Mouse (Mus musculus): ENCODE results near the gene Fam241a. TPM values are rescaled to one million over a fixed set of nuclear protein-coding genes. Genes with fewer than 3 reads are reported as not detected.
A peak's percentile ranks its signal among the peaks of the same experiment; 100 is the strongest.

The Fam241a gene
- polyA plus RNA-seq, 1 experiment from 2014 or later, result 42.2 TPM

DNA sequence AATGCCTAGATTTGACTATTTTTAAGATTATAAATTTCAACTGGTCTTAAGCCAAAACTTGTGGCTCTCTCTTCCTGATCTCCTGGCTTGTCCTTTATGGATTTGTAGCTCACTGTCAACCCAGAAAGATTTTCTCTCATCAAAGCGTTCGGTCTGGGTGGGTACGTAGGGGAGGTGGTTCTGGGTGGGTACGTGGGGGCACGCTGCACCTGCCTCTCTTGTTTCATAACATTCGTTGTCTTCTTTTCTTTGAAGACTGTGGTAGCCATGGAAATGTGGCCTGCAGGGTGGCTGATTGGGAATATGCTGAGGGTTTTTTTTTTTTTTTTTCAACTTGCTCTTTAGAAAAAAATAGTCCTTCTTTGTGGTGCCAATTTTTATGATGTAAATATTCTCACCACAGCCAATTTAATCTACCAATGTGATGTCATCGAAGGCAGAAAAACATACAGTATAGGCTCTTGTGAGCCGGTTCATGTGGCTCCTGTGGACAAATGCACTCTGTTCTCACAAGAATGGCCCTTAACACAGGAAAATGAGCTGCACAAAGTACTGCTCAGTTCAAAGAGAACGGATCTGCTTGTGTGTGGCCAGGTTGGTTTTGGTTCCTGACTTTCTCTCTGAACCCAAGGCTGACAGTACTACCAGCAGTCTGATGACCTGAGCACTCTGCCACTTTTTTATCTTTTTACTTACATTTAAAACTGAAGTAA, 27.9 kb downstream of the Fam241a start:
- no peak overlapping the region for H3K9ac ChIP-seq (ENCODE audit: low read depth, low read length)
- H3K9me3 ChIP-seq (ENCODE audit: control insufficient read depth, low read length), result no peaks in the 10 kb centered on the region
- DNase-seq (ENCODE audit: low spot score) (peak; percentile 12), ATAC-seq (replicated peaks; ENCODE audit: low FRiP score) (no peak)
- no peaks in the 10 kb centered on the region for H3K27me3 ChIP-seq (replicated peaks; ENCODE audit: control insufficient read depth, insufficient read depth, low read length)
- 93% methylated on average over 9 of the region's 9 CpGs for WGBS
- no peak overlapping the region for H3K4me3 ChIP-seq (ENCODE audit: low read depth, low read length)
- H3K4me1 ChIP-seq (replicated peaks; ENCODE audit: control insufficient read depth, insufficient read depth, low read length), result 0 out of 2 replicates have a peak, but pooled peaks cover 2% of the 10 kb centered on the region
- H3K36me3 ChIP-seq (ENCODE audit: control insufficient read depth, insufficient read depth, low read length), result no peaks in the 10 kb centered on the region
- H3K4me2 ChIP-seq, result no peak overlapping the region
- H3K27ac ChIP-seq (ENCODE audit: low read depth, low read length), result no peak overlapping the region

DNA sequence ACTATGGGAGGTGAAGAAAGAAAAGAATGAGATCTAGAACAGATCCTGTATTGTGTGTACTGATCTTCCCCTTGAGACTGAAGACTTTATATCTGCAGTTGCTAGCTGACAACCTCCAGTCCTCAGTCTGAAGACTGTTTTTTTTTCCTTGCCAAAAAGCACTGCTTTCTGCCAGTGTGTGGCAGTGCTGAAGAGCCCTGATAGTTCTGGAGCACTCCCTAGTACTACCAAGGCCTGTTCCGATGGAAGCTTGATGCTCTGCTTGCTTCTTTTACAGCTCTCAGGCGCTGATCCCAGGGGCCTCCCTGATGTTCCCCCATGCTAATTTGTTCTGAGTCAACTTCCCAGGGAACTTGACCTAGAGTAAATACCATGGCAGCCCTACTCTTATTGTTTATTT, 31.9 kb downstream of the Fam241a start:
- H3K9ac ChIP-seq (ENCODE audit: low read depth, low read length), result no peak overlapping the region
- H3K4me1 ChIP-seq (replicated peaks; ENCODE audit: control insufficient read depth, insufficient read depth, low read length), result 0 out of 2 replicates have a peak, but pooled peaks cover 2% of the 10 kb centered on the region
- no peak for DNase-seq (ENCODE audit: low spot score)
- no peaks in the 10 kb centered on the region for H3K36me3 ChIP-seq (ENCODE audit: control insufficient read depth, insufficient read depth, low read length)
- H3K4me2 ChIP-seq, result no peak overlapping the region
- no peaks in the 10 kb centered on the region for H3K27me3 ChIP-seq (replicated peaks; ENCODE audit: control insufficient read depth, insufficient read depth, low read length)
- no peaks in the 10 kb centered on the region for H3K9me3 ChIP-seq (ENCODE audit: control insufficient read depth, low read length)
- H3K27ac ChIP-seq (ENCODE audit: low read depth, low read length), result no peak overlapping the region
- no peak overlapping the region for H3K4me3 ChIP-seq (ENCODE audit: low read depth, low read length)
- 52% methylated on average over 2 of the region's 2 CpGs for WGBS
- no peak for ATAC-seq (replicated peaks; ENCODE audit: low FRiP score)

GRCm38 (mm10) chr3:127863571-127863970, 32.6 kb downstream of the Fam241a start:
- no peak for ATAC-seq (replicated peaks; ENCODE audit: low FRiP score)
- WGBS, result 82% methylated on average over 3 of the region's 3 CpGs

GRCm38 (mm10) chr3:127862479-127862878, 33.6 kb downstream of the Fam241a start:
- H3K4me3 ChIP-seq (ENCODE audit: low read depth, low read length), result no peak overlapping the region
- no peaks in the 10 kb centered on the region for H3K27me3 ChIP-seq (replicated peaks; ENCODE audit: control insufficient read depth, insufficient read depth, low read length)
- no peak for DNase-seq (ENCODE audit: low spot score)
- H3K4me1 ChIP-seq (replicated peaks; ENCODE audit: control insufficient read depth, insufficient read depth, low read length), result 0 out of 2 replicates have a peak, but pooled peaks cover 2% of the 10 kb centered on the region
- ATAC-seq (replicated peaks; ENCODE audit: low FRiP score), result no peak
- no peak overlapping the region for H3K9ac ChIP-seq (ENCODE audit: low read depth, low read length)
- WGBS, result 53% methylated on average over 4 of the region's 4 CpGs
- H3K36me3 ChIP-seq (ENCODE audit: control insufficient read depth, insufficient read depth, low read length), result no peaks in the 10 kb centered on the region
- H3K27ac ChIP-seq (ENCODE audit: low read depth, low read length), result no peak overlapping the region
- no peaks in the 10 kb centered on the region for H3K9me3 ChIP-seq (ENCODE audit: control insufficient read depth, low read length)
- no peak overlapping the region for H3K4me2 ChIP-seq

More at GRCm38 (mm10) chr3:127863571-127863970, 32.6 kb downstream of the Fam241a start:
- no peaks in the 10 kb centered on the region for H3K9me3 ChIP-seq (ENCODE audit: control insufficient read depth, low read length)
- no peak for DNase-seq (ENCODE audit: low spot score)
- no peak overlapping the region for H3K4me3 ChIP-seq (ENCODE audit: low read depth, low read length)
- no peaks in the 10 kb centered on the region for H3K27me3 ChIP-seq (replicated peaks; ENCODE audit: control insufficient read depth, insufficient read depth, low read length)
- H3K9ac ChIP-seq (ENCODE audit: low read depth, low read length), result no peak overlapping the region
- H3K4me1 ChIP-seq (replicated peaks; ENCODE audit: control insufficient read depth, insufficient read depth, low read length), result 0 out of 2 replicates have a peak, but pooled peaks cover 2% of the 10 kb centered on the region
- H3K27ac ChIP-seq (ENCODE audit: low read depth, low read length), result no peak overlapping the region
- H3K4me2 ChIP-seq, result no peak overlapping the region
- H3K36me3 ChIP-seq (ENCODE audit: control insufficient read depth, insufficient read depth, low read length), result no peaks in the 10 kb centered on the region

DNA sequence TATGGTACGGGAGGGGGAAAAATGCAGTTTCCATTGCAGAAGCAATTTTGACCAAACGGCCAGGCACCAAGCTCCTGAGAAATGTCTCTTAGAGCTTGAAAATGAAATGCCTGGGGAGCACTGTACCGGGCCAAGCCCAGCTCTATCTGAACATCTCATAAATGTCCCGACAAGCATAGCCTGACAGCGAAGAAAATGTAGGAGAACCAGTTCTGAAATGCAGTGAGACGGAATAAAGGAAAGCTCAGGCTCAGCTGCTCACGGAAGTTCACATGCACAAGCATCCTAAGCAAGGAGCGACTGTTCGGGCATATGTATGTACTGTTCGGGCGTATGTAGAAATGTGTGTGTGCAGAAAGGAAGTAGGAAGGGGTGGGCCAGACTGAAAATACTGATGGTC, 34.8 kb downstream of the Fam241a start:
- DNase-seq (ENCODE audit: low spot score), result no peak
- WGBS, result 88% methylated on average over 11 of the region's 11 CpGs

DNA sequence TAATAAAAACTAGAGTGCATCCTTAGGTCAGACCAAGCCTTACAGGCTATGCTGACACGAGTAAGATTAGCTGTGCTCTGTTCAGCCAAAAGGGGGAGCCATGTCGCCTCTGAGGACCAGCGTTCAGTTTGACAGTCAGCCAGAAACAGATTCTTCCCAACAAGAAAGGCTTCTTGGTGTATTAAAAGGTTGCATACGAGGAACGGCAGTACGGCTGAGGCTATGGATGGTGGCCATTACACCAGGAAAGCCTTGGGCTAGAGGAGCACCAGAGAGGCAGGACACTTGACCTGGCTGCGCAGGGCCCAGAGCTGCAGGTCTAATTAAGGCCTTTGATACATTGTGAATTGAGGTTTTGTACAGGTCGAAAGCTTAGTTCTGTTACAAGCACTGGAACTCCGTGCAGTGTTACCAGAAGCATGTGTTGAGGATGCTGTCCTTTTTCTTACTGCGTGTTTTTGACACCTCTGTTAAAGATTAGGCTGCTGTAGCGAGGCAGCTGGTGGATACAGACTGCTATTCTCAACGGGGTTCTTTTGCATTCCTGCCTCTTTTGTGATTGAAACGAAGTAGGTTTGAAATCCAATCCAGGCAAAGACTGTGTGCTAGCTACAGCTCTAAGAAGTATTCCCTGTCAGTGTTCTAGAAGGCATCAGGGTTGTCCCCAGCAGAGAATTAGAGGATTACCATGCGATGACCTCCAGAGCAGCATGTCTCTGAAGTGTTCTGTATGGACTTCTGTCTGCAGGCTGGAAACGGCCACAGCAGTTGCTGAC, 42.5 kb downstream of the Fam241a start:
- Histone ChIP-seq H3K9ac (ENCODE audit: low read depth, low read length) (no peak overlapping the region), H3K4me2 (no peak overlapping the region), H3K4me3 (ENCODE audit: low read depth, low read length) (no peak overlapping the region), H3K27me3 (replicated peaks; ENCODE audit: control insufficient read depth, insufficient read depth, low read length) (no peaks in the 10 kb centered on the region), H3K4me1 (replicated peaks; ENCODE audit: control insufficient read depth, insufficient read depth, low read length) (peaks cover 16% of the 10 kb centered on the region), H3K9me3 (ENCODE audit: control insufficient read depth, low read length) (no peaks in the 10 kb centered on the region), H3K36me3 (ENCODE audit: control insufficient read depth, insufficient read depth, low read length) (no peaks in the 10 kb centered on the region), H3K27ac (ENCODE audit: low read depth, low read length) (no peak overlapping the region)
- 31% methylated on average over 15 of the region's 15 CpGs for WGBS
- ATAC-seq (replicated peaks; ENCODE audit: low FRiP score), result peak; percentile 64
- peak; percentile 71 for DNase-seq (ENCODE audit: low spot score)

More for the DNA sequence above, 34.8 kb downstream of the Fam241a start:
- Histone ChIP-seq H3K4me1 (replicated peaks; ENCODE audit: control insufficient read depth, insufficient read depth, low read length) (no peaks in the 10 kb centered on the region), H3K9ac (ENCODE audit: low read depth, low read length) (no peak overlapping the region), H3K9me3 (ENCODE audit: control insufficient read depth, low read length) (no peaks in the 10 kb centered on the region), H3K36me3 (ENCODE audit: control insufficient read depth, insufficient read depth, low read length) (no peaks in the 10 kb centered on the region), H3K4me3 (ENCODE audit: low read depth, low read length) (no peak overlapping the region), H3K27me3 (replicated peaks; ENCODE audit: control insufficient read depth, insufficient read depth, low read length) (no peaks in the 10 kb centered on the region), H3K4me2 (no peak overlapping the region), H3K27ac (ENCODE audit: low read depth, low read length) (no peak overlapping the region)
- ATAC-seq (replicated peaks; ENCODE audit: low FRiP score), result no peak

GRCm38 (mm10) chr3:127852722-127853121, 43.4 kb downstream of the Fam241a start:
- WGBS, result 81% methylated on average over 9 of the region's 9 CpGs
- peaks cover 20% of the 10 kb centered on the region for H3K4me1 ChIP-seq (replicated peaks; ENCODE audit: control insufficient read depth, insufficient read depth, low read length)
- no peak overlapping the region for H3K4me3 ChIP-seq (ENCODE audit: low read depth, low read length)
- H3K9ac ChIP-seq (ENCODE audit: low read depth, low read length), result no peak overlapping the region
- no peaks in the 10 kb centered on the region for H3K27me3 ChIP-seq (replicated peaks; ENCODE audit: control insufficient read depth, insufficient read depth, low read length)
- no peaks in the 10 kb centered on the region for H3K36me3 ChIP-seq (ENCODE audit: control insufficient read depth, insufficient read depth, low read length)
- H3K9me3 ChIP-seq (ENCODE audit: control insufficient read depth, low read length), result no peaks in the 10 kb centered on the region
- H3K27ac ChIP-seq (ENCODE audit: low read depth, low read length), result no peak overlapping the region
- no peak for ATAC-seq (replicated peaks; ENCODE audit: low FRiP score)
- DNase-seq (ENCODE audit: low spot score), result no peak
- no peak overlapping the region for H3K4me2 ChIP-seq

DNA sequence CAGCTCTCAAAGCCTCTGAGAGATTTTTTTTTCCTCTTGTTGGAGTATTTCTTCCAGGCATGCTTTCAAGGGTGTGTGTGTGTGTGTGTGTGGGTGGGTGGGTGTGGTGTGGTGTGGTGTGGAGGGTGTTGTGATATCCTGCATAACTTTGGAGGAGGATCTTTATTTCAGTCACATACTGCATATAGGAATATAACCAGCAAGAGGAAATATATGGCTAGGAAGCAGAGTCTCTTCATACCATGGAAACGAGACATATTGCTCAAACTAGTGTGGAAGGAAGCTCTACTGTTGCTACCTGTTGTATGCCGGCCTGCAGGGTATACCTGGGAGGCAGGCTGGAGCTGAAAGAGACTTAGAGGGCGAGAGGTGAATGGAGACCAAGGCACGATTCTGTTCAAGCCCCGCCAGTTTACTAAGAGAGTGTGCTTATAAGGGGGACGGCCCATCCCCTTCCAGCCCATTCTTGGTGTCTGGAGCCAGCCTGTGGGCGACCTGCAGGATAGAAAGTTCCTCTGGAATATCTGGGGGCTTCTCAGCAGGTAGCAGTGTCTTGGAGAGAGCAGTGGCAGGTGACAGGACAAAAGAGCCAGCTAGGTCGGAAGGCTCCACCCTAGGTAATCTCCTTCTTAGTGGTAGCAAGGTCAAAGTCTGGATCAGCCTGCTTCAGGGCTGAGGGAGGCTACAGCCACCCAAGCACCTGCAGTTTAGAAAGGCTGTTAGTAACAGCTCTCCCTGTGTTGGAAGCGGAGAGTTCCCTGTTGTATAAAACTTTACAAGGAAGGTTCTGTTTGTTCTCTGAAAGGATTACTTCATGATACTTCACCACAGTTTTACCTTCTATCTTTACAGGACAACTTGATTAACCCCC, 45.1 kb downstream of the Fam241a start:
- no peaks in the 10 kb centered on the region for H3K36me3 ChIP-seq (ENCODE audit: control insufficient read depth, insufficient read depth, low read length)
- H3K27ac ChIP-seq (ENCODE audit: low read depth, low read length), result no peak overlapping the region
- no peak overlapping the region for H3K9ac ChIP-seq (ENCODE audit: low read depth, low read length)
- peaks cover 20% of the 10 kb centered on the region for H3K4me1 ChIP-seq (replicated peaks; ENCODE audit: control insufficient read depth, insufficient read depth, low read length)
- 67% methylated on average over 9 of the region's 9 CpGs for WGBS
- DNase-seq (ENCODE audit: low spot score) (no peak), ATAC-seq (replicated peaks; ENCODE audit: low FRiP score) (no peak)
- H3K4me3 ChIP-seq (ENCODE audit: low read depth, low read length), result no peak overlapping the region
- H3K4me2 ChIP-seq, result no peak overlapping the region
- no peaks in the 10 kb centered on the region for H3K9me3 ChIP-seq (ENCODE audit: control insufficient read depth, low read length)
- H3K27me3 ChIP-seq (replicated peaks; ENCODE audit: control insufficient read depth, insufficient read depth, low read length), result no peaks in the 10 kb centered on the region
